Mouse (Mus musculus): Measurements from ENCODE around the gene Wrb. TPM values are rescaled to one million over a fixed set of nuclear protein-coding genes. Genes with fewer than 3 reads are reported as not detected.

Wrb gene
- polyA plus RNA-seq, 1 experiment from 2014 or later, result 64.6 TPM

- ATAC-seq (ENCODE audit: extremely low read depth, insufficient number of reproducible peaks, low FRiP score, low TSS enrichment), result peak; percentile 88
- H3K36me3 ChIP-seq, result no peaks in the 10 kb centered on the region
- under 1% methylated on average over 77 of the region's 77 CpGs for WGBS
- H3K9ac ChIP-seq, result peak within 1 kb of the TSS; percentile 91
- H3K4me2 ChIP-seq, result peak within 1 kb of the TSS; percentile 82
- peak within 1 kb of the TSS; percentile 88 for H3K27ac ChIP-seq (replicated peaks)
- H3K4me3 ChIP-seq, result peak within 1 kb of the TSS; percentile 92
- peaks cover 6% of the 10 kb centered on the region for H3K4me1 ChIP-seq
- peaks cover 7% of the 10 kb centered on the region; the same call in 1 of the 2 replicates for H3K27me3 ChIP-seq (replicated peaks)
- H3K9me3 ChIP-seq, result no peaks in the 10 kb centered on the region
Measured at GRCm38 (mm10) chr16:96191531-96192506, 46.6 kb downstream of the Wrb start, which contains the start of gene Lca5l. Gene Lca5l, minus strand, starts transcription at chr16:96192271.

GRCm38 (mm10) chr16:96199913-96200701 is 54.9 kb downstream of the Wrb start, which contains the start of gene Sh3bgr:
Gene Sh3bgr, plus strand, starts transcription at chr16:96200450.
- ATAC-seq (ENCODE audit: extremely low read depth, insufficient number of reproducible peaks, low FRiP score, low TSS enrichment), result peak; percentile 91
- Histone ChIP-seq H3K4me1 (peaks cover 32% of the 10 kb centered on the region), H3K9ac (peak within 1 kb of the TSS; percentile 89), H3K4me2 (peak within 1 kb of the TSS; percentile 71), H3K9me3 (no peaks in the 10 kb centered on the region), H3K27me3 (replicated peaks) (no peaks in the 10 kb centered on the region), H3K27ac (replicated peaks) (peak within 1 kb of the TSS; percentile 97), H3K4me3 (peak within 1 kb of the TSS; percentile 60), H3K36me3 (no peaks in the 10 kb centered on the region)
- WGBS, result 1% methylated on average over 20 of the region's 20 CpGs

GRCm38 (mm10) chr16:96200702-96201028 is 55.5 kb downstream of the Wrb start:
- ATAC-seq (ENCODE audit: extremely low read depth, insufficient number of reproducible peaks, low FRiP score, low TSS enrichment), result no peak
- H3K36me3 ChIP-seq, result no peaks in the 10 kb centered on the region
- no peaks in the 10 kb centered on the region for H3K9me3 ChIP-seq
- H3K9ac ChIP-seq, result peak overlapping the region; percentile 89
- peaks cover 38% of the 10 kb centered on the region for H3K4me1 ChIP-seq
- H3K4me2 ChIP-seq, result peak overlapping the region; percentile 71
- H3K4me3 ChIP-seq, result peak overlapping the region; percentile 60
- no peaks in the 10 kb centered on the region for H3K27me3 ChIP-seq (replicated peaks)
- 14% methylated on average over 9 of the region's 9 CpGs for WGBS
- H3K27ac ChIP-seq (replicated peaks), result peak overlapping the region; percentile 97

- Histone ChIP-seq H3K9ac (peak overlapping the region; percentile 89), H3K36me3 (no peaks in the 10 kb centered on the region), H3K4me1 (peaks cover 48% of the 10 kb centered on the region), H3K27me3 (replicated peaks) (no peaks in the 10 kb centered on the region), H3K4me3 (peak overlapping the region; percentile 60), H3K27ac (replicated peaks) (peak overlapping the region; percentile 97), H3K9me3 (no peaks in the 10 kb centered on the region), H3K4me2 (peak overlapping the region; percentile 71)
- WGBS, result 44% methylated on average over 11 of the region's 11 CpGs
- ATAC-seq (ENCODE audit: extremely low read depth, insufficient number of reproducible peaks, low FRiP score, low TSS enrichment), result no peak
Measured at GRCm38 (mm10) chr16:96201485-96202232, 56.5 kb downstream of the Wrb start.

Other genes with a start within 250 kb of the Wrb start
- gene Psmg1, start 154.4 kb upstream of the Wrb start, polyA plus RNA-seq (2015; fragmentation: Nextera tagmentation; extraction: Ambion mirVana), result 62.1 and 72.4 TPM in 2 replicates
- 71.1 and 72.1 TPM in 2 replicates for gene Brwd1, start 62.9 kb upstream of the Wrb start, polyA plus RNA-seq (2015; fragmentation: Nextera tagmentation; extraction: Ambion mirVana)
- 348 and 374 TPM in 2 replicates for gene Hmgn1, start 17.7 kb upstream of the Wrb start, polyA plus RNA-seq (2015; fragmentation: Nextera tagmentation; extraction: Ambion mirVana)
- gene Lca5l, start 46.9 kb downstream of the Wrb start, polyA plus RNA-seq (2015; fragmentation: Nextera tagmentation; extraction: Ambion mirVana), result 1.2 and 1.6 TPM in 2 replicates
- gene Sh3bgr, start 55.0 kb downstream of the Wrb start, polyA plus RNA-seq (2015; fragmentation: Nextera tagmentation; extraction: Ambion mirVana), result 520 and 554 TPM in 2 replicates
- 0.09 and 0.13 TPM in 2 replicates for gene B3galt5, start 90.4 kb downstream of the Wrb start, polyA plus RNA-seq (2015; fragmentation: Nextera tagmentation; extraction: Ambion mirVana)

Data from heart, embryonic 13.5 days (tissue).